10 mouse cellular contexts compared by ENCODE assay signal in genomic region chr14:29657006-29657405, GRCm38 (mm10).
DNase-seq lines count a peak whose midpoint lies in the region; ATAC-seq and TF ChIP-seq lines count a peak whose summit lies in the region.
"Had no signal": no experiment of that assay in that cellular context is flagged by ENCODE, and none has a peak within 500 bp of the region (broad histone marks: within the 10 kb centered on the region; RNA-seq: fewer than 3 reads in every experiment).

No protein-coding gene starts in this region.

- no peaks in the 10 kb centered on the region for H3K9me3 ChIP-seq in lung, embryonic 14.5 days (ENCODE audit: low read depth, low read length)
- no peaks in the 10 kb centered on the region for H3K9me3 ChIP-seq in liver, embryonic 11.5 days (ENCODE audit: control insufficient read depth, low read length)

- no peak overlapping the region for H3K27ac ChIP-seq in lung, embryonic 14.5 days (ENCODE audit: low read depth)
- no peak overlapping the region for H3K27ac ChIP-seq in liver, embryonic 11.5 days (ENCODE audit: low read depth, low read length)

- WGBS in lung, embryonic 14.5 days = 43% methylated on average over 1 of the region's 1 CpGs
- 26% methylated on average over 1 of the region's 1 CpGs for WGBS in lung, adult 2 months
- 61% methylated on average over 1 of the region's 1 CpGs for WGBS in liver, embryonic 11.5 days

- peak; percentile 42 for DNase-seq in gastrocnemius, postnatal 10 days
- no peak for DNase-seq in gastrocnemius, adult 18-20 months (ENCODE audit: low spot score)
- peak; percentile 82 for DNase-seq in lung, embryonic 14.5 days
- no peak for DNase-seq in lung, adult 2 months
- DNase-seq in adipocyte (ENCODE audit: low spot score) = peak; percentile 2
- DNase-seq in liver, embryonic 11.5 days (ENCODE audit: low spot score) = peak; percentile 37
- DNase-seq in left cerebral cortex, postnatal 25 days (ENCODE audit: low spot score in 2 of 2) = no peak
- DNase-seq in cerebellum, postnatal 10 days = no peak
- DNase-seq: right cerebral cortex, postnatal 25 days had no signal

- H3K4me3 ChIP-seq in lung, embryonic 14.5 days (ENCODE audit: low read depth, low read length) = no peak overlapping the region
- no peak overlapping the region for H3K4me3 ChIP-seq in lung, adult 2 months (replicated peaks; ENCODE audit: extremely low read depth, low read depth, low read length)
- H3K4me3 ChIP-seq in liver, embryonic 11.5 days (ENCODE audit: low read depth, low read length) = no peak overlapping the region
- H3K4me3 ChIP-seq: megakaryocyte, embryonic 14.5 days had no signal

- H3K36me3 ChIP-seq in lung, embryonic 14.5 days (ENCODE audit: insufficient read depth) = no peaks in the 10 kb centered on the region
- no peaks in the 10 kb centered on the region for H3K36me3 ChIP-seq in liver, embryonic 11.5 days (ENCODE audit: control insufficient read depth, insufficient read depth, low read length)

- TF ChIP-seq CTCF in lung, embryonic 14.5 days (IDR thresholded peaks at IDR 0.05; ENCODE audit: low read depth) = no peak
- no peak for TF ChIP-seq CTCF in lung, adult 2 months (IDR thresholded peaks at IDR 0.05; ENCODE audit: insufficient read depth, low read length)

- intact Hi-C loops in left cerebral cortex, postnatal 25 days (cut with DNase I) = no loop called here

- ATAC-seq in lung, embryonic 14.5 days (ENCODE audit: insufficient read depth) = no peak
- ATAC-seq in liver, embryonic 11.5 days (replicated peaks; ENCODE audit: low FRiP score) = no peak

- H3K27me3 ChIP-seq in lung, embryonic 14.5 days (ENCODE audit: insufficient read depth, low read length) = no peaks in the 10 kb centered on the region
- no peaks in the 10 kb centered on the region for H3K27me3 ChIP-seq in liver, embryonic 11.5 days (replicated peaks; ENCODE audit: control insufficient read depth, insufficient read depth, low read length)
- H3K27me3 ChIP-seq: megakaryocyte, embryonic 14.5 days had no signal

- TF ChIP-seq POLR2A in lung, adult 2 months (IDR thresholded peaks at IDR 0.05; ENCODE audit: borderline replicate concordance, extremely low read depth, low read depth, low read length) = no peak

- no peak overlapping the region for H3K9ac ChIP-seq in lung, embryonic 14.5 days
- H3K9ac ChIP-seq in liver, embryonic 11.5 days (ENCODE audit: low read depth, low read length) = no peak overlapping the region

- H3K4me2 ChIP-seq in lung, embryonic 14.5 days = no peak overlapping the region
- H3K4me2 ChIP-seq in liver, embryonic 11.5 days = no peak overlapping the region

- H3K4me1 ChIP-seq in lung, embryonic 14.5 days (ENCODE audit: insufficient read depth) = no peaks in the 10 kb centered on the region
- H3K4me1 ChIP-seq in lung, adult 2 months (ENCODE audit: control insufficient read depth, insufficient read depth, low read length) = no peaks in the 10 kb centered on the region
- no peaks in the 10 kb centered on the region for H3K4me1 ChIP-seq in liver, embryonic 11.5 days (replicated peaks; ENCODE audit: control insufficient read depth, insufficient read depth, low read length)
- H3K4me1 ChIP-seq: megakaryocyte, embryonic 14.5 days had no signal

Comparison
In these comparisons a context has a peak if more than half of its experiments do, and no peak if none do; other contexts are left out.
1. DNase-seq: peak in gastrocnemius, postnatal 10 days (single experiment), lung, embryonic 14.5 days (single experiment), adipocyte (single experiment) and liver, embryonic 11.5 days (single experiment); none in gastrocnemius, adult 18-20 months (single experiment), lung, adult 2 months (single experiment), left cerebral cortex, postnatal 25 days (0 of 2) and cerebellum, postnatal 10 days (0 of 2).